Mouse (Mus musculus): ENCODE data around the gene Ppp1r12c. TPM values are rescaled to one million over a fixed set of nuclear protein-coding genes. Genes with fewer than 3 reads are reported as not detected.

The Ppp1r12c gene
- polyA plus RNA-seq, 1 experiment from 2014 or later: 33.0 TPM

DNA sequence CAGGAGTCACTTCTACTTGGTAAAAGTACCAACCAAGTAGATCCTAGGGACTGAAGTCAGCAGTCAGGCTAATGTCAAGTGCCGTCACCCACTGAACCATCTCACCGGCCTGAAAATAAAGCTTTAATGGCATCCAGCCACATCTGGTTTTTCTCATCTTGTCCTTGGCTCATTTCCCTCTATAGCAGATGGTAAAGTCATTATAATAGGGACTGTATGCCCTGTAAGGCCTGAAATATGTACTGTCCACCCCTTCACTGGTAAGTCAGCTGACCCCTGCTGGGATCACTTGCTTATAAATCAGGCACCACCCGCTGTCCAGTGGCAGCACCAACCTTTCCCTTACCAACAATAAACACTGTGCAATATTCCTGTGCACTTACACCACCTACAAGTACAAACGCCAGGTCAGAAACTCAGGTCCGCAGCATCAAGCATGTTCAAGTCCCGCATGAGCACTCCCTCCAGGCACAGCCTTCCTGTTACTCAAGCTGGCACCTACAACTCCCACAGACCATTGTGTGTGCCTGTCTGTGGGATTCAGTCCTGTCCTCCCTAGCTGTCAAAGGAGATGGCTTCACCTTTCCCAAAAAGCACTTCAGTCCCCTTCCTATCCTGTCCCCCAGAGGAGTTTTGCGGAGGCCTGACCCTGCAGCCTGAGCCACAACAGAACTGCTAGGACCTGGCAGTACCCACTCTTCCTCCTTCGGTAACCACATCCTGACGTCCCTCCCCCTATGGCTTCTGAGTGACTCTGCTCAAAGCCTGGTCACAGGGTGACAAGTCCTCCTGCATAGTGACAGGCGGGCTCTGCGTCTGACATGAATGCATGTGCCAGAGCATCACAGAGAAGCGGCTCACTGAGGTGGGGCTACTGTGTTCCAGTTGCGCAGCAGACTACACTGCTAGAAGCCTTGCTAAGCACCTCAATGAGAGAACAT, 8.9 kb downstream of the Ppp1r12c start:
- ATAC-seq (replicated peaks; ENCODE audit: insufficient number of reproducible peaks, low FRiP score, low TSS enrichment, low read depth): no peak
- no peak overlapping the region for H3K27ac ChIP-seq (replicated peaks; ENCODE audit: low read depth, low read length)
- no peaks in the 10 kb centered on the region; the same call in 1 of the 2 replicates for H3K36me3 ChIP-seq (replicated peaks; ENCODE audit: control insufficient read depth, insufficient read depth, low read depth, low read length)
- 89% methylated on average over 13 of the region's 13 CpGs for WGBS
- no peak for DNase-seq (ENCODE audit: low spot score)
- H3K4me3 ChIP-seq (ENCODE audit: low read depth, low read length): no peak overlapping the region
- H3K4me2 ChIP-seq (ENCODE audit: low read depth, low read length): no peak overlapping the region
- H3K9ac ChIP-seq (replicated peaks; ENCODE audit: low read length): no peak overlapping the region
- no peaks in the 10 kb centered on the region for H3K9me3 ChIP-seq (replicated peaks; ENCODE audit: control insufficient read depth, low read length)
- no peaks in the 10 kb centered on the region for H3K4me1 ChIP-seq (ENCODE audit: control insufficient read depth, insufficient read depth, low read length)
- H3K27me3 ChIP-seq (ENCODE audit: control insufficient read depth, insufficient read depth, low read length): no peaks in the 10 kb centered on the region

DNA sequence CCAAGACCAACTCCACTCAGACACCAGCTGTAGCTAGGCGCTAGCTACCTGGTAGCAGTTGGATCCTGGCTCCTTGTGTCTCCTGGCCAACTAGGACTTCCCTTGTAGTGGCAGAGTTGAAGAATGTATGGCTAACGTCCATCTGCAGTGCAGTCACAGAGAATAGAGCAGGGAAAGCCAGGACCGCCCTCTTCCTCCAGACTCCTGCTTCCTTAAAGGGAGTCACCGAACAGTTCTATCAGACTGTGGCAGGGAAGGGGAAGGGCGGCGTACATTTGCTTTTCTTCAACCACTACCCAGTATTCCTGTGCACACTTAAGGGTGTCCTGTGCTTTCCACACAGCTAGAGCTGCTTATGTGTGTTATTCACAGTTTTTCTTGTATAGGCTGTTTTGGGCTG, 10.2 kb downstream of the Ppp1r12c start:
- ATAC-seq (replicated peaks; ENCODE audit: insufficient number of reproducible peaks, low FRiP score, low TSS enrichment, low read depth): no peak
- no peak overlapping the region for H3K9ac ChIP-seq (replicated peaks; ENCODE audit: low read length)
- no peaks in the 10 kb centered on the region for H3K9me3 ChIP-seq (replicated peaks; ENCODE audit: control insufficient read depth, low read length)
- WGBS: 90% methylated on average over 6 of the region's 6 CpGs
- no peak overlapping the region for H3K27ac ChIP-seq (replicated peaks; ENCODE audit: low read depth, low read length)
- H3K36me3 ChIP-seq (replicated peaks; ENCODE audit: control insufficient read depth, insufficient read depth, low read depth, low read length): no peaks in the 10 kb centered on the region; the same call in 1 of the 2 replicates
- no peaks in the 10 kb centered on the region for H3K27me3 ChIP-seq (ENCODE audit: control insufficient read depth, insufficient read depth, low read length)
- DNase-seq (ENCODE audit: low spot score): no peak
- no peak overlapping the region for H3K4me3 ChIP-seq (ENCODE audit: low read depth, low read length)
- no peaks in the 10 kb centered on the region for H3K4me1 ChIP-seq (ENCODE audit: control insufficient read depth, insufficient read depth, low read length)
- no peak overlapping the region for H3K4me2 ChIP-seq (ENCODE audit: low read depth, low read length)

DNA sequence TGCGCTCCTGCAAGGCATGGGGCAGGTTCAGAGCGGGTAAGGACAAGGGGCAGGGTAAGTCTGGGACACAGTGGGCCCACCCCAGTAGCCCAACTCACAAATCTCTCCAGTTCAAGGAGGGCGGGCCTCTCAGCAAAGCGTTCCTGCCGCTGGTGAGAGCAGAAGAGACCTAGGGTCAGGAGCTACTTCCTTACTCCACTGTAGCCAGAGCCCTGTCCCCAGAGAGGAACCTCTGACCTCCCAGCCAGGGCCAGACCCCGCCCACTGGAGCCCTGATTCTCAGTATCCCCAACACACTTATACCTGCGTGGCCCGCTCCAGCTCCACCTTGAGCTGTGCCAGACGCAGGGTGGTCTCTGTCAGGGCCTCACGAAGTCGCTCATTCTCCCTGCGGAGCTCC, 19.2 kb downstream of the Ppp1r12c start:
- no peak overlapping the region for H3K9ac ChIP-seq (replicated peaks; ENCODE audit: low read length)
- H3K27ac ChIP-seq (replicated peaks; ENCODE audit: low read depth, low read length): no peak overlapping the region
- DNase-seq (ENCODE audit: low spot score) (no peak), ATAC-seq (replicated peaks; ENCODE audit: insufficient number of reproducible peaks, low FRiP score, low TSS enrichment, low read depth) (no peak)
- H3K27me3 ChIP-seq (ENCODE audit: control insufficient read depth, insufficient read depth, low read length): no peaks in the 10 kb centered on the region
- H3K4me1 ChIP-seq (ENCODE audit: control insufficient read depth, insufficient read depth, low read length): no peaks in the 10 kb centered on the region
- peaks cover 5% of the 10 kb centered on the region; the same call in 1 of the 2 replicates for H3K36me3 ChIP-seq (replicated peaks; ENCODE audit: control insufficient read depth, insufficient read depth, low read depth, low read length)
- no peaks in the 10 kb centered on the region for H3K9me3 ChIP-seq (replicated peaks; ENCODE audit: control insufficient read depth, low read length)
- 86% methylated on average over 12 of the region's 12 CpGs for WGBS
- no peak overlapping the region for H3K4me2 ChIP-seq (ENCODE audit: low read depth, low read length)
- H3K4me3 ChIP-seq (ENCODE audit: low read depth, low read length): no peak overlapping the region

DNA sequence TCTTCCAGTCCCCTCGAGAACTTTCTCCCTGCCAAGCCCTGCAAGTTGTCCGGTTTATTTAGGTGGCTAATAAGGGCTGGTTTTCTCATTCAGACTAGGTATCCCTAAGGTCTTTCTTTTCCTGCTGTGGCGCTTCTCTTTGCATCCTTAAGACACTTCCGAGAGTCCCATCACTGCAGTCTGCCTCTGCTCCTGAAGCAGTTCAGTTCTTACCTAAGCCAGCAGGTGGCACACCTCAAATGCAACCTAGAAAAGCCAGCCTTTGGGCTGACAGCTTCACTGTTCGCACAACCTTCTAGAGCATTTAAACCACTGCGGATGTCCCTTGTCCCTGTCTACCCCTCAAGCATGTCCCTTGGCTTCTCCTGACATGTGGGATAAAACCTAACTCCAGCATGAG, 21.8 kb downstream of the Ppp1r12c start:
- Histone ChIP-seq H3K4me2 (ENCODE audit: low read depth, low read length) (no peak overlapping the region), H3K4me1 (ENCODE audit: control insufficient read depth, insufficient read depth, low read length) (no peaks in the 10 kb centered on the region), H3K4me3 (ENCODE audit: low read depth, low read length) (no peak overlapping the region), H3K27ac (replicated peaks; ENCODE audit: low read depth, low read length) (no peak overlapping the region), H3K9me3 (replicated peaks; ENCODE audit: control insufficient read depth, low read length) (no peaks in the 10 kb centered on the region), H3K36me3 (replicated peaks; ENCODE audit: control insufficient read depth, insufficient read depth, low read depth, low read length) (peaks cover 3% of the 10 kb centered on the region; the same call in 1 of the 2 replicates), H3K27me3 (ENCODE audit: control insufficient read depth, insufficient read depth, low read length) (no peaks in the 10 kb centered on the region), H3K9ac (replicated peaks; ENCODE audit: low read length) (no peak overlapping the region)
- WGBS: 25% methylated on average over 6 of the region's 6 CpGs
- DNase-seq (ENCODE audit: low spot score): peak; percentile 73
- no peak for ATAC-seq (replicated peaks; ENCODE audit: insufficient number of reproducible peaks, low FRiP score, low TSS enrichment, low read depth)

DNA sequence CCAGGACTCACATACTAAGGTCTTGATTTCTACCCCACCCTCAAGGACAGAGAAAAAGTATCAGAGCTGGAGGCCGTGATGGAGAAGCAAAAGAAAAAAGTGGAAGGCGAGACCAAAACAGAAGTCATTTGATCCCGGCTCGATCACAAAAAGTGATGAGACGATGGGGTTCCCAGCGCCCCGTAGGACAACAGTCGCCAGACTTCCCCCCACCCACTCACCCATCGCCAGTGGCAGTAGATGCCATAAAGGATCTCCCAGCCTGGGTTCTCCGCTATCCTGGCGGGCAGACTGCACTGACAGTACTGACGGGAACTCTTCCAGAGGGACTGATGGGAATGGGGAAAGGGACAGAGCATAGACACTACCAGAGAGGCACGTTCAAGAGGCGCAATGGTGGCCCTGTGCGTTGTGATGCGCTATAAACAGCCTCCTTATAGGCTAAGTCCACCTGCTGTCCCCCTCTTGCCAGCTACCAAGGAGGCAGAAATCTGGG, 22.6 kb downstream of the Ppp1r12c start:
- H3K27me3 ChIP-seq (ENCODE audit: control insufficient read depth, insufficient read depth, low read length): peaks cover 3% of the 10 kb centered on the region
- ATAC-seq (replicated peaks; ENCODE audit: insufficient number of reproducible peaks, low FRiP score, low TSS enrichment, low read depth) (no peak), DNase-seq (ENCODE audit: low spot score) (no peak)
- H3K4me1 ChIP-seq (ENCODE audit: control insufficient read depth, insufficient read depth, low read length): no peaks in the 10 kb centered on the region
- peak overlapping the region; percentile 41 for H3K4me3 ChIP-seq (ENCODE audit: low read depth, low read length)
- H3K27ac ChIP-seq (replicated peaks; ENCODE audit: low read depth, low read length): peak overlapping the region; percentile 83
- H3K36me3 ChIP-seq (replicated peaks; ENCODE audit: control insufficient read depth, insufficient read depth, low read depth, low read length): peaks cover 3% of the 10 kb centered on the region; the same call in 1 of the 2 replicates
- peak overlapping the region; percentile 78 for H3K4me2 ChIP-seq (ENCODE audit: low read depth, low read length)
- peak overlapping the region; percentile 51 for H3K9ac ChIP-seq (replicated peaks; ENCODE audit: low read length)
- no peaks in the 10 kb centered on the region for H3K9me3 ChIP-seq (replicated peaks; ENCODE audit: control insufficient read depth, low read length)
- 5% methylated on average over 16 of the region's 16 CpGs for WGBS

DNA sequence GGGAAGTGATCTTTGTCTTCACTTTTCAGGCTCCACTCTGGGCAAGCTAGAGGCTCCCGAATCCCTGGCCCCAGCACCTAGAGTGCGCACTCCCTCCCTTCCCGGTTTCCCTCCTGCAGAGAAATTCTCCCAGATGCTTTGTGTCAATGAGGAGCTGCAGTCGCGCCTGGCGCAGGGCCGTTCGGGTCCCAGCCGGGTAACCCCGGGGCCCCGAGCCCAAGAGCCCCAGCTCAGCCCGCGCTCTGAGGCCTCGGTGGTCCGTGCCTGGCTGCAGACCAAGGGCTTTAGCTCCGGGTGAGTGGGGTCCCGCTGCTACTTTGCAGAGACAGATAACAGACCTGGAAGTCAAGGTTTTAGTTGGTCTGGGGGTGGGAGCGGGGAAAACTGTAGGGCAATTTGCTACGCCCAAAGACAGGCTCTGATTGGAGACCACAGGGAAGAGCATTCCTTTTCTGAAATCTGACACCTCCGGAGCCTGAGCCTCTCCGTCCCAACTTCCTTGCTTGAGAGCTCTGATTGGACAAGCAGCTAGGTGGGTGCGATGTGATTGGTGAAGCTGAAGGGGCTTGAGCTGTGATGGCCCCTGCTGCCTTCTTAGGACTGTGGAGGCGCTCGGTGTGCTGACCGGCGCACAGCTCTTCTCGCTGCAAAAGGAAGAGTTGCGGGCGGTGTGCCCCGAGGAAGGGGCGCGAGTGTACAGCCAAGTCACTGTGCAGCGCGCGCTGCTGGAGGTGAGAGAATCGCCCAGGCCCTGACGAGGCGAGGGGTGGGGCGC, 23.3 kb downstream of the Ppp1r12c start:
- Histone ChIP-seq H3K36me3 (replicated peaks; ENCODE audit: control insufficient read depth, insufficient read depth, low read depth, low read length) (peaks cover 3% of the 10 kb centered on the region; the same call in 1 of the 2 replicates), H3K4me2 (ENCODE audit: low read depth, low read length) (peak overlapping the region; percentile 78), H3K4me3 (ENCODE audit: low read depth, low read length) (peak overlapping the region; percentile 41), H3K27me3 (ENCODE audit: control insufficient read depth, insufficient read depth, low read length) (peaks cover 5% of the 10 kb centered on the region), H3K4me1 (ENCODE audit: control insufficient read depth, insufficient read depth, low read length) (no peaks in the 10 kb centered on the region), H3K9ac (replicated peaks; ENCODE audit: low read length) (peak overlapping the region; percentile 66), H3K27ac (replicated peaks; ENCODE audit: low read depth, low read length) (peak overlapping the region; percentile 83), H3K9me3 (replicated peaks; ENCODE audit: control insufficient read depth, low read length) (no peaks in the 10 kb centered on the region)
- 0% methylated on average over 39 of the region's 39 CpGs for WGBS
- peak; percentile 98 for ATAC-seq (replicated peaks; ENCODE audit: insufficient number of reproducible peaks, low FRiP score, low TSS enrichment, low read depth)
- peak; percentile 95 for DNase-seq (ENCODE audit: low spot score)

DNA sequence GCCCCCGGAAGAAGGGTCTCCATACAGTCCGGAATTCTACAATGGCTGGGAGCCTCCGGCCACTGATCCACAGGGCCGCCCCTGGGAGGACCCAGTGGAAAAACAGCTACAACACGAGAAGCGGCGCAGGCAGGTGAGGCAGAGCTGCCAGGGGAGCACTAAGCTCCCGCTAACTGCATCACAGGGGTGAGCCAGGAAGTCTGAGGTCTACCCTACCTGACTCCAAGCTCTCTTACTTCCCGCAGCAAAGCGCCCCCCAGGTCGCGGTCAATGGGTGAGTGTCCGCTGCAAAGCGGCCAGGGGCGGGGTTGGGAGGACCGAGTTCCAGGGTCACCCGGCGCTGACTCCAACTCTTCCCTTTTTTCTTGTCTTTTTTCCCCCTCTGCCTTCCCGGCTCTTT, 27.5 kb downstream of the Ppp1r12c start:
- Histone ChIP-seq H3K9ac (replicated peaks; ENCODE audit: low read length) (no peak overlapping the region), H3K9me3 (replicated peaks; ENCODE audit: control insufficient read depth, low read length) (no peaks in the 10 kb centered on the region), H3K27me3 (ENCODE audit: control insufficient read depth, insufficient read depth, low read length) (peaks cover 16% of the 10 kb centered on the region), H3K4me1 (ENCODE audit: control insufficient read depth, insufficient read depth, low read length) (no peaks in the 10 kb centered on the region), H3K27ac (replicated peaks; ENCODE audit: low read depth, low read length) (no peak overlapping the region), H3K4me2 (ENCODE audit: low read depth, low read length) (no peak overlapping the region), H3K4me3 (ENCODE audit: low read depth, low read length) (0 out of 2 replicates have a peak overlapping the region, but pooled peaks have one; percentile 1), H3K36me3 (replicated peaks; ENCODE audit: control insufficient read depth, insufficient read depth, low read depth, low read length) (no peaks in the 10 kb centered on the region)
- DNase-seq (ENCODE audit: low spot score) (no peak), ATAC-seq (replicated peaks; ENCODE audit: insufficient number of reproducible peaks, low FRiP score, low TSS enrichment, low read depth) (no peak)
- WGBS: 7% methylated on average over 19 of the region's 19 CpGs
